Mouse (Mus musculus) liver, adult 2 months (tissue): ENCODE measurements at regions not wholly inside any gene's neighbourhood (a gene's known extent, or its start where the extent isn't known, plus 50 kb on each side); places are given as distances from the start of the nearest gene placed in this dataset.

Experiments used
- CTCF ChIP-seq: fragments of 200-500 bp; IDR thresholded peaks from 2 replicates; pipeline ENCODE4 v1.5.1; 2011; ENCODE audit warnings: low read depth, low read length, control low read depth
- POLR2A ChIP-seq: fragments of 200-500 bp; IDR thresholded peaks from 2 replicates; pipeline ENCODE4 v1.6.1; 2011; ENCODE audit warnings: low read length, control low read depth; ENCODE audit not compliant: insufficient read depth; ENCODE audit errors: extremely low read depth

- TF ChIP-seq POLR2A = no peak
- TF ChIP-seq CTCF = no peak
Observed at GRCm38 (mm10) chr7:129743955-129744666, 152.4 kb downstream of the Wdr11 start.
